Mouse (Mus musculus) right cerebral cortex, postnatal 4 days (tissue): ENCODE results near the gene Dctpp1.
A peak's percentile ranks its signal among the peaks of the same experiment; 100 is the strongest.

ENCODE experiments used
- DNase-seq: peaks from one replicate; pipeline ENCODE4 v3.0.0-alpha.2; 2022

Dctpp1 gene

GRCm38 (mm10) chr7:127260309-127261111, at the start of gene Dctpp1:
Dctpp1 (minus strand) TSS chr7:127260709.
- DNase-seq, result peak; percentile 91

GRCm38 (mm10) chr7:127309951-127310350, 49.4 kb upstream of the Dctpp1 start:
- no peak for DNase-seq

DNA sequence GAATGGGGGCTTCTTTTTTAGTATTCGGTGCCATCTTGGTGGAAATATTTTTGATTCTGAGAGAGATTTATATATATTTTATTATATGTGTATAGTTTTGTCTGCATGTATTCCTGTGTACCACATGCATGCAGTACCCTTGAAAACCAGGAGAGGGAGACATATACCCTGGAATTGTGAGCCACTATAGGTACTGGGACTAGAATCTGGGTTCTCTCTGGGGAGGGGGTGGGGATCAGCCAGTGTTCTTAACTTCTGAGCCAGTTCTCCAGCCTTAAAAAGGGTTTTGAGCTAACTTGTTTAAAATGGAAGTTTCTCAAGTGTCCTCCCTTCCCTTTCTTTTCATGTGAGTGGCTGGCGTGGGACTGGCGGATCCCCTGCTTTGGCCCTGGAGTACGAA, 48.4 kb upstream of the Dctpp1 start:
- peak; percentile 35 for DNase-seq

DNA sequence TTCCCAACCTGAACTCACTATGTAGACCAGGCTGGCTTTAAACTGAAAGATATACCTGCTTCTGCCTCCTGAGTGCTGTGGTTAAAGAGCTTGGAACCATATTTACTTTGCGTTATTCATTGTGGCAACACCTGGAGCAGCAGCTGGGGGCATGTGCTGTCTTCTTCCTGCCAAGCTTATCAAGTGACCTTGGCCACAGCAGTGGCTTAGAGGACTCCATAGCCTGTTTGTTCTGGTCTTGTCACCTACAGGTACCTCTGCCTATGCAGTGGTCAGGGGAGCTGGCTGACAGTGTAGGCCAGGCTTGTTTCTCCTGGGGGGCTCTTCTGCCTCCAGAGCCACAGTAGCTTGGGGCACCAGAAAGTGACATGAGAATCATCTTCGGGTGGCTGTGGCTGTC, 47.9 kb upstream of the Dctpp1 start:
- DNase-seq, result no peak

DNA sequence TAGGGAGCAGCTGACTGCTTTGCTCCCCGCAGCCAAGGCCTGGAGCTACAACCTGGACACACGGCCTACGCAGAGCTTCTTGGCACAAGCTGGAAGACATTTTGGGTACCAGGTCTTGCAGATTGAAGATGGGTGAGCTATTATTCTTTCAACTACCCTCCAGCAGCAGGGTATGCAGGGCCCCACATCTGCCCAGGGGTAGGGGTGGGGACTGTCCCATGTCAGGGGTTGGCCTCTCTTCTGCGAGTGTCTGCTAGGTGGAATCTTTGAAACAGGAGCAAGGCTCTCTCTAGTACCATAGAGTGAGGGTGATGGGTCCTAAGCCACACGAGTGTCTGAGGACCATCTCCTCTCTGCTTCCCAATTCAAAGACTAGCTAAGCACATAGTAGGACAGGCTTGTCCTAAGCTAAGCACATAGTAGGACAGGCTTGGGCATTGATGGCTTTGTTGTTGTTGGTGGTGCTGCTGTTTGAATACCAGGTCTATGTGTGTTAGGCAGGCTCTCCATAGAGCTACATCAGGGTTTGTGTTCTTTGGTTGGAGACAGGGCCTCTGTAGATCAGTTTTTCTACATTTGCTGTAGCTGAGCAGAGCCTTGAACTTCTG, 37.2 kb upstream of the Dctpp1 start:
- no peak for DNase-seq

GRCm38 (mm10) chr7:127296786-127297555, 36.5 kb upstream of the Dctpp1 start:
- DNase-seq, result no peak

GRCm38 (mm10) chr7:127296098-127296497, 35.6 kb upstream of the Dctpp1 start, which contains the start of gene Itgal:
Itgal (plus strand) TSS chr7:127296260.
- no peak for DNase-seq

GRCm38 (mm10) chr7:127290142-127290541, 29.6 kb upstream of the Dctpp1 start:
- no peak for DNase-seq

- no peak for DNase-seq
Measured at GRCm38 (mm10) chr7:127289306-127289705, 28.8 kb upstream of the Dctpp1 start.

DNA sequence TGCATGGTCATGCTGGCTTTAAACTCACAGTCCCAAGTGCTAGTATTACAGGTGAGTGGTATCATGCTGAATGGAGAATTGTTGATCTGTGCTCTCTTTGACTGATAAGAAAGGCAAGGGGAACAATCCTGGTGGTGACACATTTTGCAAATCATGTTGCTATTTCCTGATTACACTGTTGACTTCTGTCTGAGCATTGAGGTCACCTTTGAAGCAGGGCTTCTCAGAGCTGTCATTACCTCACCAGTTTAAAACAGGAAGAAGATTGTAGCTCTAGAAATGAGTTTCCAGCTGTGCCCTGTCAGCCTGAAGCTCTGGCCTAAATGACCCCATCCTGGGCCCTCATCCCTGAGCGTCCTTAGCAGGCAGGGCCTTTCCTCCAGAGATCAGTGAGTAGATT, 27.4 kb upstream of the Dctpp1 start:
- DNase-seq, result no peak

DNA sequence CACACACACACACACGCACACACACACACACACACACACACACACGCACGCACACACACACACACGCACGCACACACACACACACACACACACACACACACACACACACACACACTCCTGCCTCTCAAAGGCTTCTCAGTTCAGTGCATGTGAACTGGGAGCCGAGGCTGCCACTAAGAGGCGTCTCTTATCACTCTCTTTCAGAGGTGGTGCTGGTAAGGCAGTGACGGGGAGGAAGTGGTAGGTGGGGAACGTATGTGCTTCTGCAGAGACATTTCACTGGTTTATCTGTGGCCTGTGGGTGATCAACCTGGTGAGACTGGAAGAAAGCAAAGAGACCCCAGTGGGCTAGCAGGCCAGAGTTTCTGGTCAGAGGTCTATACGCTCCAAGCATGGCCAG, 24.6 kb upstream of the Dctpp1 start:
- DNase-seq, result no peak

DNA sequence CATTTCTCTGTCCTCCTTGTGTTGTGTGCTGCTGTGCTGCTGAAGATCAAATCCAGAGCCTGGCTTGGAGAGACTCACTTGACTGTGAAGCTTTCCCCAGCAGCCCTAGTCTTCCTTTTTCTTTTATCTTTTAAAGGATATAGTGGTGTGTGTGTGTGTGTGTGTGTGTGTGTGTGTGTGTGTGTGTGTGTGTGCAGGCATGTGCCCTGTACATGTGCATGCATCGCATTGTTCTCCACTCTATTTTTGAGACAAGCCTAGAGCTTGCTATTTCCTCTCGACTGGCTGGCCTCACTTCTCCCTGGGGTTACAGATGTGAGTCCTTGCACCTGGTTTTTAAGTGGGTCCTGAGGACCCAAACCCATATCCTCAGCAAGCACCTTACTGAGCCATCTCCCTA, 21.7 kb upstream of the Dctpp1 start:
- DNase-seq, result no peak

DNA sequence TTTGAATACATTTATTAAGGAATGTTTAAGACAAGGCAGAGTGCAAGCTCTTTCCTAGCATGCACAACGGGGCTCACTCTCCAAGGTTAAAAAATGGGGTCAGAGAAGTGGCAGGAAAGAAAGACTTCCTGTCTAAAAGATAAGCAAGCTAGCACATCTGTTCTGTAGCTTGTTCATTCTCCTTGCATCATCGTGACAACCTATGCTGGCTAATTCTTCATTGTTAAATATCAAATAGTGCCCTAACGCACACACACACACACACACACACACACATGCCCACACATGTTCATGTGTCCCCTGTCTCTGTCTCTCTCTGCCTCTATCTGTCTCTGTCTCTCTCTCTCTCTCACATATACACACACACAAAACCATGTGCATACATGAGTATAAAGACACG, 20.6 kb upstream of the Dctpp1 start:
- DNase-seq, result no peak

DNA sequence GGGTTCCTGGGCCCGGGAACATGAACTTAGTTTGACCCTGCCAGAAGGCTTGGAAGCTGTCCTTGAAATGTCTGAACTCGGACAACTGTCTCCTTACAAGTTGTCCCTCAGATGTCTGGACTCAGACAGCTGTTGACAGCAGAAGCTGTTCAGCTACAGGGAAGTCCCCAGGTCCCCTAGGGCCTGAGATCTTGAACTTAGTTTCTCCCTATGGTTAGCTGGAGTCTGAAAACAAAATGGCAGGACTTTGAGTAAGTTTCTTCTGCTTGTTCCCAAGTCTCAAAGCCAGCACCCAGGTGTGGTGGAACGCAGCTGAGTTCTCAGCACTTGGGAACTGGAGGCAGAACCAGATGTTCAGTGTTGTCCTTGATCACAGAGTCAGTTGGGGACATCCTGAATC, 19.6 kb upstream of the Dctpp1 start:
- no peak for DNase-seq

DNA sequence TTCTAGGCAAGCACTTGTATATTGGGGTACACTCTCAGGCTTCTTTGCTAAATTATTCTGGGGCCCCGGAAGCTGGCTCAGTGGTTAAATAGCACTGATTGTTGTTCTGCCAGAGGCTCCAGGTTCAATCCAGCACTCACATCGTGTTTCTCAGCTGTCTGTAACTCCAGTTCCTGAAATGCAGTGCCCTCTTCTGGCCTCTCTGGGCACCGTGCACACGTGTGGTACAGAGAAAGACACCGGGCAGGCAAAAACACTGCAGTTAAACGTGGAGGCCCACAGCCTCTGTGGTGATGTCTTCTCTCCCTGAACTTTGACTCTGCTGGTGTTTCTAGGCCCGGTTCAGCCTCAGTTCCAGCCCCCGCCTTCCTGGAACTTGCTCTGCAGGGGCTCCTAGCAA, 17.8 kb upstream of the Dctpp1 start:
- DNase-seq, result peak; percentile 28

DNA sequence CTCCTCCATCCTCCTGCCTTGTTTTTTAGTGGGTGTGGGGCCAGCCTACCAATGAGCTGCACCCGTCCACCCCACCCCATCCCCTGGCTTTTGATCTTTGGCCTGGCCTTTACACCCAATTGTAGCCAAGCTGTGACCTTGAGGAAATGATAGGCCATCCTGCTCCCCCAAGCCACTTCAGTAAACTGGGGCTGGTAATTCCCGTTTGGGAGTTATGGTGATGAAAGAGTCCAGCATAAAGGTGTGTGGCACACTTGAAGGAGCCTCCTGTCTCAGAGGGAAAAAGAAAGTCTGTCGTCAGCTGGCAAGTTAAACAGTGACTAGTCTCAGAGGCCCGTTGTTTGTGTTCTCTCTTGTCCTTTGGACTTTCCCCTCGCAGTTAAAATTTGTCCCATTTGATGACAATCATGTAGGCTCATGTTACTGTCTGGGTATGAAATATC, 16.0 kb upstream of the Dctpp1 start:
- DNase-seq, result no peak

- DNase-seq, result peak; percentile 91
Measured at GRCm38 (mm10) chr7:127273925-127274789, 13.6 kb upstream of the Dctpp1 start, which contains the start of gene Sephs2. Sephs2 (minus strand) TSS chr7:127274055.

DNA sequence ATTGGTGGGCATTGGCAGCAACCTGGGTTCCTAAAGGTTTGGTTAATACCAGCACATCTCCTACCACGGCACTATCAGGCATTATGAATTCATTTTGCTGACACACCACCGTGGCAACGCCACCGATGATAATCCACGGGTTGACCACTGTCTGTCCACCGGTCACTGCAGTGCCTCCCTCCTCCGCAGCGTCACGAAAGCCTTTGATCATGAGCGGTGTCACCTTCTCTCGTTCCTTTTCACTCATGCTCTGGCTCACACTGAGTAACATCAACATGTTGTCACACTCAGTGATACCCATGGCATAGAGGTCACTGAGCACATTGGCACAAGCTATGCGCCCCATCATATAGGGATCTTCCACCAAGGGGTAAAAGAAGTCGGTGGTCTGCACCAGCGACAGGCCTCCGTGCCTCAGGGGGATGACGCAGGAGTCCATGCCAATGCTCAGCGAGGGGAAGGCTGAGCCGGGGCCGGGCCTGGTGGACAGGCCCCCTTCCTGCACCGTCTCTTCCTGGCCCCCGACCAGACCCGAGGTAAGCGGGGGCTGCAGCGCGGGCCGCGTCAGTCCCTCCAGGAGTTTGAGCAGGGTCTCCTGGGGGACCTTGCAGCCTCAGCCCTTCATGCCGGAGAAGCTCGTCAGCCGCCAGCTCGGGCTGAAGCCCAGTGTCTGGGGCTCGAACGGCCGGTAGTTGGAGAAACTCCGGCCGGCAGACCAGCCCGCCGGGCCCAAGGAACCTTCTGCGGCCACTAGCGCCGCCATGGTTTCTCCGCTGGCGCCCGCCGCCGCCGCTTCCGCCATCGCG, 12.8 kb upstream of the Dctpp1 start:
- DNase-seq, result peak; percentile 48

DNA sequence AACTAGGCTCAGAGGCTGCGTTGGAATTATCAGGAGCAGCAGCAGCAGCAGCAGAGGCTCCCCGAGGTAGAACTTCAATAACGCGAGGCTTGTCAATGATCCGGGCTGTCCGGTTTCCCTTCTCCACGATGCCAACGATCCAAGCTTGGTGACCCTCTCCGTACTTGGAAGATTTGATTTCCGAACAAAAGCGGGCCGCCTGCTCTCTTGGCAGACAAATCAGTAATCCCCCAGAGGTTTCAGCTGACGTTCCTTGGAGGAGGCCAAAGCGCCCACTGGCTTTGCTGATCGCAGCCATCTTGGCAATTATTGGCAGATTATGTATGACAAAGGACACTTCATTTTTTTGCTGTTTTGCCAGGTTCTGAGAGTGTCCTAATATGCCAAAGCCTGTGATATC, 12.1 kb upstream of the Dctpp1 start:
- no peak for DNase-seq

GRCm38 (mm10) chr7:127271093-127271492, 10.6 kb upstream of the Dctpp1 start:
- DNase-seq, result no peak

GRCm38 (mm10) chr7:127270666-127271065, 10.2 kb upstream of the Dctpp1 start:
- no peak for DNase-seq

- DNase-seq, result no peak
Measured at GRCm38 (mm10) chr7:127270256-127270655, 9.7 kb upstream of the Dctpp1 start.
